Mouse (Mus musculus) mammary gland, adult 2 months (tissue): ENCODE data around the gene Tdrd7. TPM values are rescaled to one million over a fixed set of nuclear protein-coding genes. Genes with fewer than 3 reads are reported as not detected.

Source experiments
- polyA plus RNA-seq: library from polyadenylated mRNA; depleted of rRNA; stranded (reverse); fragments of >200 nt; gene quantifications from 2 replicates; pipeline ENCODE4 v1.2.3, GENCODE M21; 2012; ENCODE audit warnings: low replicate concordance; rRNA removed

Gene Tdrd7
- 7.6 and 14.7 TPM in 2 replicates for polyA plus RNA-seq

DNA sequence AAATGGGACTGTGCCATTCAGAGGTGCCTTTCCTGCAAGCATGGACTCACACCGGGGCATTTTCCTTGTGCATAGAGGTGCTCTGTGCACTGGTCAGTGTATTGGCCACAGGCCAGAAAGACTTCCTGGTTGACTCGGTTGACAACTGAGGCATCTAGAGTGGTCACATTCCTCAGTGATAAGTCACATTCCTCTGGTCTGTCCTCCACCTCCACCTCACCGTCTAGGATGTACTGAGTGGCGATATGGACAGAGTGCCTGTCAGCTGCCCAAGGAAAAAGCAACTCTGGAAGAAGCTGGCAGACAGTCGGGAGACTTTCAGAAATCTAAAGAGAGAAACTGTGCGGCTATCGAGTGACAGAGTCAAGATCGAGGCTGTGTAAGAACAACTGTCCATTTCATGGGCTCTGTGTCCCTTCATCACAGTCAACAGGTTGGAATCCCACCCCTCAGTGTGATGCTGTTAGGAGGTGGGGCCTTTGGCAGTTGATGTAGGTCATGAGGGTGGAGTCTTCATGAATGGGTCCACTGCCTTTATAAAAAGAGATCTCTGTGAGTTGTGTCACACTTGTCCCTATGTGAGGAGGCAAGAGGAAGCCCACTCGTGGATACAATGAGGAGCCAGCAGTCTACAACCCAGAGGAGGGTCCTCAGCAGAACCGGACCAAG, at the start of gene Tdrd7:
TSS of gene Tdrd7 (plus strand) at position 564 of the 669 bp plus-strand sequence.

DNA sequence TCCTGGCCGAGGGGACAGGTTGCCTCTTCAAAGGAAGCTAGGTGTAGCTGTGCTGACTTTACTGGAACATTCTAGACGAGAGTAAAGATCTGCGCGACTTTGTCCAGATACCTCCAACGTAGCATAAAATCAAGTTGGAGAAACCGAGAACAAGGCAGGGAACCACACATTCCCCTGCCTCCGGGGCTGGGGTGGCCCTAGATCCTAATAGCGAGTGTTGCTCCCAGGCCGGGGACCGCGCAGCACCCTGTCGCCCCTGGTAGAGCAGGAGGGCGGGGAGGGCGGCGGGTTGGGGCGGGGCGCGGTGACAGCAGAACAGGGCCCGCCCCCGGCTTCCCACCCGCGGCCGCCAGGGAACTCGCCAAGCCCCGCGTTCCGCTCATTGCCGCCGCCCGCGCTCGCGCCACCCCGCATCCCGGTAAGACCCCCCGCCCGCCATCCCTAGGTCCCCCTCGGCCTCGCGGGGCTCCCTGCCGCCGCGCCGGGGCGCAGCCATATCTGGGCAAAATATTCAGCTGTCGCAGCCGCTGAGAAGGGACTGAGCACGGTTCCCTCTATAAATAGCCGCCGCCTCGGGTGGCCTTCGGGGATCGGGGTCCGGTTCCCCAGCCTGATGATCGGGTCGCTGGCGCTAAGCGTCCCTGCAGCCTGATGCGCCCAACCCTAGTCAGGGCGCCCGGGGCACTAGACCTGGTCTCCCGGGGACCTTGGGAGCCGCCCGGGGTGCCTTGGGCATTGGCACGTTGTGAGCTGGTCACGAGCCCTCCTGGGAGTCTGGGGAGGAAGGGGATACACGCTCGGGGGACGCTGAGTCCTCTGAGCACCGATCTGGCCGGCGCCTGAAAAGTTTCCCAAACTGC, 74.0 kb downstream of the Tdrd7 start, which contains the start of gene Tmod1:
TSS of gene Tmod1 (plus strand) at position 44 of the 860 bp plus-strand sequence.

Other genes starting within 250 kb of the Tdrd7 start
- gene Aldh1b1, start 166.3 kb upstream of the Tdrd7 start, polyA plus RNA-seq, result 1.4 and 3.8 TPM in 2 replicates
- gene Igfbpl1, start 138.4 kb upstream of the Tdrd7 start, polyA plus RNA-seq, result 0.04 TPM in 1 of 2 replicates, not detected in the other
- gene Stra6l, start 116.7 kb upstream of the Tdrd7 start, polyA plus RNA-seq, result 0.45 and 1.2 TPM in 2 replicates
- 0.04 TPM in 1 of 2 replicates, not detected in the other for gene Ccdc180, start 75.0 kb upstream of the Tdrd7 start, polyA plus RNA-seq
- 0.92 and 24.9 TPM in 2 replicates for gene Tmod1, start 73.6 kb downstream of the Tdrd7 start, polyA plus RNA-seq
- gene Ncbp1, start 173.3 kb downstream of the Tdrd7 start, polyA plus RNA-seq, result 15.1 and 27.6 TPM in 2 replicates
- 11.9 and 21.1 TPM in 2 replicates for gene Tstd2, start 173.4 kb downstream of the Tdrd7 start, polyA plus RNA-seq
- gene Xpa, start 231.0 kb downstream of the Tdrd7 start, polyA plus RNA-seq, result 8.7 and 31.2 TPM in 2 replicates